Mouse (Mus musculus): ENCODE results near the gene Surf4. TPM values are rescaled to one million over a fixed set of nuclear protein-coding genes. Genes with fewer than 3 reads are reported as not detected.

The Surf4 gene
- polyA plus RNA-seq, 1 experiment from 2014 or later: 112 TPM

DNA sequence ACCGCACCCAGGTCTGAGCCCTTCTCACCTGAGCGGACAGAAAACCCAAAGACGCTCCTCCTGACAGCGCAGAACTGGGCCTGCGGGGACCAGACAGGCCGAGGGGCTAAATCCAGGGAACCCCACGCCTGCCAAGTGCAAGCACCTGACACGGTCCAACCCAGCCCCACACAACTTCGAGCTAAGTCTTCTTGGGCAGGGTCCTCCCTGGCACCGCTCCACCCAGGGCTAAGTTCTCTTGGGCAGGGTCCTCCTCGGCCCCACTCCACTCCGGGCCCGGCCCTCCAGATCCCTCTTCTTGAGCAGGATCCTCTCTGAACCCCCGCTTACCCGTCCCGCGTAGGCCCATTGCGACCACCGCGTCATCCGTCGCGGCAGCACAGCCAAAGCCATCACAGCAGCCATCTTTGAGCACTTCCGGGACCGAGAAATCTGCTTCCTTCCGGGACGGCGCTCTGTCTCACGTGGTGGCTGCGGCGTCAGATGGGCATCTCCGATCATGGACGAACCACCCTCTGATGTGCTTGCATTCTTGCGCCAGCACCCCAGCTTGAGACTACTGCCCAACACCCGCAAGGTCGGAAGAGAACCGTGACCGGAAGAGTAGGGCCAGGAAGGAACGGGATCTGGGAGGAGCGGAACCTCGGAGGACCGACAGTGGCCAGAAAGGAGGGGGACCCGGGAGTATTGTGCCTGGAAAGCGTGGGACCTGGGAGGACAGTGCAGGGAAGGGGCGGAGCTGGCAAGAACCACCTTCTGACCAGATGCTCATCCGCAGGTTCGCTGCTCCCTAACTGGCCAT is 17.6 kb downstream of the Surf4 start, which contains the start of the genes Surf2 and Surf1:
Gene Surf2, plus strand, starts transcription at position 441 of the 802 bp plus-strand sequence.
Gene Surf1, minus strand, starts transcription at position 604 of the 802 bp plus-strand sequence.
- Histone ChIP-seq H3K9ac (replicated peaks; ENCODE audit: low read depth, low read length) (peak within 1 kb of the TSS; percentile 79), H3K9me3 (ENCODE audit: control insufficient read depth, low read length) (no peaks in the 10 kb centered on the region), H3K4me1 (replicated peaks; ENCODE audit: control insufficient read depth, insufficient read depth, low read length) (peaks cover 39% of the 10 kb centered on the region), H3K4me2 (ENCODE audit: low read length) (peak within 1 kb of the TSS; percentile 98), H3K27ac (ENCODE audit: low read length) (peak within 1 kb of the TSS; percentile 63), H3K4me3 (replicated peaks; ENCODE audit: low read length) (peak within 1 kb of the TSS; percentile 86), H3K27me3 (replicated peaks; ENCODE audit: control insufficient read depth, insufficient read depth, low read length) (no peaks in the 10 kb centered on the region), H3K36me3 (ENCODE audit: control insufficient read depth, insufficient read depth) (peaks cover 46% of the 10 kb centered on the region)
- peak; percentile 81 for ATAC-seq
- WGBS: 2% methylated on average over 47 of the region's 47 CpGs

DNA sequence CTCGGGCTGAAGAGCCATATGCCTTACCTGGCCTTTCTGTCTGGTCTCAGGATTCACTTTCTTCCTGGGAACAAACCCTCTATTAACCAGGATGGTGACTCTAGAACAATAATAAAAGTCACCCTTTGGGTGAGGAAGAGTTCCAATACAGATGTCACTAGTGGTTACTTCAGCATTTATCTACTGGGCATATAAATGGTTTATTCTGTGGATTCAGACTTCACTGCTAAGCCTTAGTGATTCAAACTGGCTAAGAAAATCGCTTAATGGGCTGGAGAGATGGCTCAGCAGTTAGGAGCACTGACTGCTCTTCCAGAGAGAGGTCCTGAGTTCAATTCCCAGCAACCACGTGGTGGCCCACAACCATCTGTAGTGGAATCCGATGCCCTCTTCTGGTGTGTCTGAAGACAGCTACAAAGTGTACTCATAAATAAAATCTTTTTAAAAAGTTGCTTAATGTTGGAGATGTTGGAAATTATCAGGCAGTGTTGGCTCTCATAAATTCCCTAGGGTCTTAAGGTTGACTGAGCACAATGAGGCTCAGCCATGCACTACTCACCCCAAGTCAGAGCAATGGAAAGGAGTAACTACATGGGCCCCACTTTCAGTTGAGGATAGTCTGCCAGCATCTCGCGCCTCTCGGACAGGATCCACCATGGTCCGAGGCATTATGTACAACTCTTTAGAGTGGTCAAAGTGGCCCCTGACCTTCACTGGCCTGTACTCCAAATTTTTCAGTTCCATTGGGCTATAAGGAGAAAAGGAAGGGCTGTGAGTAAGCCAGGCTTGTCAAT is 19.4 kb downstream of the Surf4 start:
- H3K27ac ChIP-seq (ENCODE audit: low read length): no peak overlapping the region
- H3K36me3 ChIP-seq (ENCODE audit: control insufficient read depth, insufficient read depth): peaks cover 36% of the 10 kb centered on the region
- no peaks in the 10 kb centered on the region for H3K9me3 ChIP-seq (ENCODE audit: control insufficient read depth, low read length)
- H3K4me3 ChIP-seq (replicated peaks; ENCODE audit: low read length): no peak overlapping the region
- no peaks in the 10 kb centered on the region for H3K27me3 ChIP-seq (replicated peaks; ENCODE audit: control insufficient read depth, insufficient read depth, low read length)
- ATAC-seq: no peak
- 59% methylated on average over 8 of the region's 8 CpGs for WGBS
- no peak overlapping the region for H3K4me2 ChIP-seq (ENCODE audit: low read length)
- peaks cover 45% of the 10 kb centered on the region for H3K4me1 ChIP-seq (replicated peaks; ENCODE audit: control insufficient read depth, insufficient read depth, low read length)
- no peak overlapping the region for H3K9ac ChIP-seq (replicated peaks; ENCODE audit: low read depth, low read length)

DNA sequence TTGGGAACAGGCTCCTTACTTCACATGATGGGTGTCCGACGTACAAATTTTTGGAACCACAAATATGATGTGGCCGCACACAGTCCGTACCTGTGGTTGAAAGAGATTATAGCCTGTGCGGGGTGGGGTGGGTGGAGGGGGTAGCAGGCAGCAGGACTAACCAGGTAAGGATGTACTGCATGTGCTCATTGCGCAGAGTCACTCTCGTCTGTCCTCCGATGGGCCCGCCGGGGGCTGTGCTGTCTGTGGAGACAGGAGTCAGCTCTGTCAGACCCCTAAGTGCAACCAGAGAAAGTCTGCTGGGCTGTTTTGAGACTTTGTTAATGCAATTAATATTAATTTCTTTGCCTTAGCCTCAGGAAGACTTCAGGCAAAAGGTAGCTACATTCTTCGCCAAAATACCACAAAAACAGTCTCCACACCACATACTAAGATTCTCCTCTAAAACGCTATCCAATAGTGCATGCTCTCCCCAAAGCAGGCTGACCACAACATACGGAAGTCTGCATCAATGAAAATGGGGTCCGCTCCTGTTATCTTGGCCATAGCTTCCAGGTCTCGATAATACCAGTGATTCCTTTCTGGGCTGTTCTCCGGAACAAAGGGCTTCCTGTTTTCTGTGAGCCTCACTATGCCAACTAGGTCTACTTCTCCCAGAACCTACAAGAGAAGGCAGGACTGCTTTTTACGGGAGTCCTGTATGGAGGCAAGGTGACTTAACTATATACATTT is 20.1 kb downstream of the Surf4 start:
- Histone ChIP-seq H3K36me3 (ENCODE audit: control insufficient read depth, insufficient read depth) (peaks cover 29% of the 10 kb centered on the region), H3K27me3 (replicated peaks; ENCODE audit: control insufficient read depth, insufficient read depth, low read length) (no peaks in the 10 kb centered on the region), H3K4me1 (replicated peaks; ENCODE audit: control insufficient read depth, insufficient read depth, low read length) (peaks cover 52% of the 10 kb centered on the region), H3K4me2 (ENCODE audit: low read length) (no peak overlapping the region), H3K9ac (replicated peaks; ENCODE audit: low read depth, low read length) (no peak overlapping the region), H3K9me3 (ENCODE audit: control insufficient read depth, low read length) (no peaks in the 10 kb centered on the region), H3K27ac (ENCODE audit: low read length) (no peak overlapping the region), H3K4me3 (replicated peaks; ENCODE audit: low read length) (no peak overlapping the region)
- ATAC-seq: no peak
- WGBS: 85% methylated on average over 17 of the region's 17 CpGs

DNA sequence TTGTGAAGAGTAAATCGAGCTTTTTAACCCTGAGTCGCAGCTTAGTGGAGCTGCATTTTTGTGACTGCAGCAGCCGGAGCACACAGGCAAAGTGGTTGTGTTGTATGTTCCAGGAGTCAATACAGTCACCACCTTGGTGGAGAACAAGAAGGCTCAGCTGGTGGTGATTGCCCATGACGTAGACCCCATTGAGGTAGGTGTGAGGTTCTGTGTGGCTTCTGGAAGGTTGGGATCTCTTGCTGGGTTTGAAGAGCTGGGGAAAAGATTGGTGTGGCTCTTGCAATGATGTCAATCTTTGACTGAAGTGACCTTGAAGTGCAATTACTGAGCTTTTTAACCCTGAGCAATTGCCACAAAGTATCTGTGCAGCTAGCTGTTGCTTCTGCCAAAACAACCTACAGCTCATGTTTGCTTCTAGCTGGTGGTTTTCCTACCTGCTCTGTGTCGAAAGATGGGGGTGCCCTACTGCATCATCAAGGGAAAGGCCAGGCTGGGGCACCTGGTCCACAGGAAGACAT is 21.4 kb downstream of the Surf4 start:
- no peak overlapping the region for H3K27ac ChIP-seq (ENCODE audit: low read length)
- WGBS: 65% methylated on average over 5 of the region's 5 CpGs

DNA sequence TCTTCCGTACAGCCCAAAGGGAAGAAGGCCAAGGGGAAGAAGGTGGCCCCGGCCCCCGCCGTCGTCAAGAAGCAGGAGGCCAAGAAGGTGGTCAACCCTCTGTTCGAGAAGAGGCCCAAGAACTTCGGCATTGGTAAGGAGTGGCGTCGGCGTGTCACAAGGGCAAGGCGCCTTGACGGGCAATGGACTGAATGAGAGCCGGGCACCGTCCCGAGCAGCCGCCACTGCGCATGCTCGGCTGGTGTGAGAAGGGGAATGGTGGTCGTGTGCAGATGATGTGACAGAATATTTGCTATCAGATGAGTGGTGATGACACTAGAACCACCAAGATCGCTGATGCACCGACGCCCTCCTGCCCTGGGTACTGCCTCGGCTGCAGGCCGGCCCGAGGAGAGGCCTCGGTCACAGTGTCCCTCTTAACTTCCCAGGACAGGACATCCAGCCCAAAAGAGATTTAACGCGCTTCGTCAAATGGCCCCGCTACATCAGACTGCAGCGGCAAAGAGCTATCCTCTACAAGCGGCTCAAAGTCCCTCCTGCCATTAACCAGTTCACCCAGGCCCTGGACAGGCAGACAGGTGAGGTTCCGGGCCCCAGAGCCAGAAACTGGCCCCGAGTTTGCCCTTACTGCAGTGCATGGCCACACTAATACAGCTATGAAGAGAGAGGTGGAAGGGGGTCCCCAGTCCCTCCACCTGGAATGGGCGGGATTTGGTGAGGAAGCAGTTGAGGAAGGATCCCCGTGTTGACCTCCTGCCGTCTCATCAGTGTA is 22.5 kb downstream of the Surf4 start:
- Histone ChIP-seq H3K9ac (replicated peaks; ENCODE audit: low read depth, low read length) (peak overlapping the region; percentile 84), H3K4me3 (replicated peaks; ENCODE audit: low read length) (peak overlapping the region; percentile 84), H3K4me1 (replicated peaks; ENCODE audit: control insufficient read depth, insufficient read depth, low read length) (peaks cover 40% of the 10 kb centered on the region), H3K36me3 (ENCODE audit: control insufficient read depth, insufficient read depth) (peaks cover 42% of the 10 kb centered on the region), H3K27me3 (replicated peaks; ENCODE audit: control insufficient read depth, insufficient read depth, low read length) (no peaks in the 10 kb centered on the region), H3K4me2 (ENCODE audit: low read length) (peak overlapping the region; percentile 98), H3K9me3 (ENCODE audit: control insufficient read depth, low read length) (no peaks in the 10 kb centered on the region), H3K27ac (ENCODE audit: low read length) (peak overlapping the region; percentile 86)
- peak; percentile 54 for ATAC-seq
- under 1% methylated on average over 37 of the region's 37 CpGs for WGBS

More for the DNA sequence above, 21.4 kb downstream of the Surf4 start:
- Histone ChIP-seq H3K4me3 (replicated peaks; ENCODE audit: low read length) (peak overlapping the region; percentile 84), H3K9me3 (ENCODE audit: control insufficient read depth, low read length) (no peaks in the 10 kb centered on the region), H3K9ac (replicated peaks; ENCODE audit: low read depth, low read length) (peak overlapping the region; percentile 84), H3K27me3 (replicated peaks; ENCODE audit: control insufficient read depth, insufficient read depth, low read length) (no peaks in the 10 kb centered on the region), H3K36me3 (ENCODE audit: control insufficient read depth, insufficient read depth) (peaks cover 35% of the 10 kb centered on the region), H3K4me2 (ENCODE audit: low read length) (peak overlapping the region; percentile 98), H3K4me1 (replicated peaks; ENCODE audit: control insufficient read depth, insufficient read depth, low read length) (peaks cover 48% of the 10 kb centered on the region)
- ATAC-seq: no peak

DNA sequence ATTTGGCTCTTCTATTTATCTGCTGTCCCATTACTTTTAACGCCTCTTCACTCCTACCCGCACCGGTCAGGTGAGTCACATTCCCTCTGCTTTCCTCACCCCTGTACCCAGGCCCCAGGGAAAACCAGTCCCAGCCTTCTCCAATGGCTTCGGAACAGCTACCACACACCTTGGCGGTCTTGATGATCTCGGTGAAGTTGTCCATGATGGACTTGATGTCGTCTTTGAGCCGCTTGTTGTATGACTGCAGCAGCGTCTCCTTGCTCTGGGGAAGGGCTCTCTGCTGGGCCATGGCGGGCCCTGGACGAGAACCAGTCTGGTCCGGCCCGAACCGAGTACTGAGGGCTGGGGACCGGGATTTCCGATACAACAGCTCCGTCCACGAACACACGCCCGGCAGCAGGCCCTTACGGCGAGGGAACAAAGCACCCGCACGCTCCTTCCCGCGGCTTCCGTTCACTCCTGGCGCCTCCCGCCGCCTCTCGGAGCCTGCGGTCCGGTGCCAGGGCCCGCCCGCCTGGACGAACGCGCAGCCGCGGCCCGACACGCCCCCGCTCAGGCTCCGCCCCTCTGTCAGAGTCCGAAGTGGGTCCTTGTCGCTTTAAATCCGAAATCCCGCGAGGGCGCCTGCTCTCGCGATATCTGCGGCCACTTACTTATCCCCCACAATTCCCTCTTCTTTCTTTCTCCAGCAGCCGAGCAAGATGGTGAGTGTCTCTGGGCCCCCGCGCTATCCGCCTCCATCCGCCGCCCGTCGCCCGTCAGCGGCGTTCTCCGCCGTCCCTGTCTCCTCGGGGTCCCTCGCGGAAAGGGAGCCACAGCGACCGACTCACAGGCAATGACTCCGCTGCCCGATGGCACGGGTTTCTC is 23.4 kb downstream of the Surf4 start, which contains the start of the genes Med22 and Rpl7a:
Gene Med22, minus strand, starts transcription at position 554 of the 870 bp plus-strand sequence.
Gene Rpl7a, plus strand, starts transcription at position 641 of the 870 bp plus-strand sequence.
- no peaks in the 10 kb centered on the region for H3K9me3 ChIP-seq (ENCODE audit: control insufficient read depth, low read length)
- H3K9ac ChIP-seq (replicated peaks; ENCODE audit: low read depth, low read length): peak within 1 kb of the TSS; percentile 94
- peak within 1 kb of the TSS; percentile 88 for H3K27ac ChIP-seq (ENCODE audit: low read length)
- peaks cover 45% of the 10 kb centered on the region for H3K36me3 ChIP-seq (ENCODE audit: control insufficient read depth, insufficient read depth)
- H3K27me3 ChIP-seq (replicated peaks; ENCODE audit: control insufficient read depth, insufficient read depth, low read length): no peaks in the 10 kb centered on the region
- peaks cover 34% of the 10 kb centered on the region for H3K4me1 ChIP-seq (replicated peaks; ENCODE audit: control insufficient read depth, insufficient read depth, low read length)
- peak within 1 kb of the TSS; percentile 84 for H3K4me3 ChIP-seq (replicated peaks; ENCODE audit: low read length)
- under 1% methylated on average over 74 of the region's 74 CpGs for WGBS
- H3K4me2 ChIP-seq (ENCODE audit: low read length): peak within 1 kb of the TSS; percentile 98
- peak; percentile 90 for ATAC-seq

DNA sequence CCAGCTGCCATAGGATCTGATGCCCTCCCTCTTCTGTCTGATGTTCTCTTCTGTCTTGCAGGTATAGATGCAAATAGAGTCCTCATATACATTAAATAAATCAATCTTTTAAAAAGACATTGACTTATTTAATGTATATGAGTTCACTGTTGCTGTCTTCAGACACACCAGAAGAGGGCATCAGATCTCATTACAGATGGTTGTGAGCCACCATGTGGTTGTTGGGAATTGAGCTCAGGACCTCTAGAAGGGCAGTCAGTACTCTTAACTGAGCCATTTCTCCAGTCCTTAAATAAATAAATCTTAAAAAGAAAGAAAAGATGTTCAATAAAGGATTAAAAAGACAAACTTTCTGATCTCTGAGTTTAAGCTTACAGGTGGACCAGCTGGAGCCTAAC is 24.3 kb downstream of the Surf4 start:
- peaks cover 42% of the 10 kb centered on the region for H3K36me3 ChIP-seq (ENCODE audit: control insufficient read depth, insufficient read depth)
- H3K4me3 ChIP-seq (replicated peaks; ENCODE audit: low read length): peak overlapping the region; percentile 84
- peak overlapping the region; percentile 94 for H3K9ac ChIP-seq (replicated peaks; ENCODE audit: low read depth, low read length)
- H3K9me3 ChIP-seq (ENCODE audit: control insufficient read depth, low read length): no peaks in the 10 kb centered on the region
- no peaks in the 10 kb centered on the region for H3K27me3 ChIP-seq (replicated peaks; ENCODE audit: control insufficient read depth, insufficient read depth, low read length)
- peak overlapping the region; percentile 71 for H3K4me2 ChIP-seq (ENCODE audit: low read length)
- peaks cover 30% of the 10 kb centered on the region for H3K4me1 ChIP-seq (replicated peaks; ENCODE audit: control insufficient read depth, insufficient read depth, low read length)
- H3K27ac ChIP-seq (ENCODE audit: low read length): 0 out of 2 replicates have a peak overlapping the region, but pooled peaks have one; percentile 88
- no peak for ATAC-seq
